Mouse (Mus musculus): ENCODE data around the gene Os9. TPM values are rescaled to one million over a fixed set of nuclear protein-coding genes. Genes with fewer than 3 reads are reported as not detected.
"Not testable (repeated sequence)": the region's sequence is repeated elsewhere in the genome, so short reads cannot be mapped to it uniquely, and the experiment has no call there.

Gene Os9
- polyA plus RNA-seq, 1 experiment from 2014 or later, result 118 TPM

DNA sequence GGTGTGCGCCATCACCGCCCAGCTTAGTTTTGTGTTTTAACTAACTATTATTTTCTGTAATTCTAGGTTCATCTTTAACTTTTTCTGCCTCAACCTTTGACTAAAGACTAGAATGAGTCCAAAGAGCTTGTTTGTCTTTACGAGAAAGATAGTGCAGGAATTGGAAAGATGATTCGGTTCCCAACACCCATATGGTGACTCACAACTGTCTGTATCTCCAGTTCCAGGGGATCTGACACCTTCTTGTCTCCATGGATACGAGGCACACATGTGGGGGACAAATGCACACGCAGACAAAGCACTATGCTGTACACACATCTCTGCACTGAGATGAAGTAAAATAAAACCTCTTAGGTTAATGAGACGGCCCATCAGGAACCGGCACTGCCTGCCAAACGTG is 39.1 kb upstream of the Os9 start:
- WGBS, result 84% methylated on average over 9 of the region's 9 CpGs
- ATAC-seq (ENCODE audit: low FRiP score), result no peak
- Histone ChIP-seq H3K27ac (no peak overlapping the region), H3K9ac (no peak overlapping the region), H3K9me3 (replicated peaks) (no peaks in the 10 kb centered on the region), H3K27me3 (peaks cover 3% of the 10 kb centered on the region; the same call in 1 of the 2 replicates), H3K4me3 (no peak overlapping the region), H3K4me2 (replicated peaks) (no peak overlapping the region), H3K4me1 (no peaks in the 10 kb centered on the region), H3K36me3 (no peaks in the 10 kb centered on the region)

DNA sequence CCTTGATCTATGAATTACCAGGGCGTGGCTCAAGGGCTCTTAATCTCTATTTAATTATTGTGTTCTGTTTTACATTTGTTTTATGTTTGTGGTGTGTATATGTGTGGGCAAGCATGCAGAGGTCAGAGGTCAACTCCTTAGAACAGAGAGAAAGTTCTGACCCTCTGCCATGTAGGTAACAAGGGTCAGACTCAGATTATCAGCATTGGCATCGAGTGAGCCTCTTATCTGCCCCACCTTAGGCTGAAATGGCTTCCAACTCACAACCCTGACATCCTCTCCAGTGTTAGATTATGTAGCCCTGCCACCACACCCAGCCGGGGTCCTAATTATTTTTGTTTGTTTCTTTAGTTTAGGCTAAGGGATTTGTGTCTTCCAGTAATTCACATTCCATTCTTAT is 37.5 kb upstream of the Os9 start:
- no peak overlapping the region for H3K4me3 ChIP-seq
- no peaks in the 10 kb centered on the region for H3K9me3 ChIP-seq (replicated peaks)
- H3K27me3 ChIP-seq, result peaks cover 2% of the 10 kb centered on the region; the same call in 1 of the 2 replicates
- no peaks in the 10 kb centered on the region for H3K36me3 ChIP-seq
- no peak overlapping the region for H3K9ac ChIP-seq
- H3K27ac ChIP-seq, result no peak overlapping the region
- ATAC-seq (ENCODE audit: low FRiP score), result no peak
- no peaks in the 10 kb centered on the region for H3K4me1 ChIP-seq
- WGBS, result 70% methylated on average over 3 of the region's 3 CpGs
- H3K4me2 ChIP-seq (replicated peaks), result no peak overlapping the region

DNA sequence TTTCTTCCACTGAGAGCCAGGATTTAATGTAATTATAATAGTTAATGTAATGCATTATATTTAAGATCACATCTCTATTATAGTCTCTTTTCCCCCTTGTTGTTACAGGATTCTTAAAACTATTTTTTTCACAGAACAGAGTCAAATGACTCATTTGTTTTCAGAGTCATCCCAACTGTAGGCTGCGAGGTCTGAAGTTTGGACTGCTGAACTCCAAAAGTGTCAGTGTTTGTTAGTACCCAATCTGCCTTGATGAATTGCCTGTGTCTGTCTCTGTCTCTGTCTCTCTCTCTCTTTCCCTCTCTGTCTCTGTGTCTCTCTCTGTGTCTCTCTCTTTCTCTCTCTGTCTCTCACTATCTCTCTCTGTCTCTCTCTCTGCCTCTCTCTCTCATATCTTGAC is 35.6 kb upstream of the Os9 start:
- Histone ChIP-seq H3K9ac (no peak overlapping the region), H3K27ac (no peak overlapping the region), H3K4me1 (no peaks in the 10 kb centered on the region), H3K27me3 (peaks cover 2% of the 10 kb centered on the region; the same call in 1 of the 2 replicates), H3K4me3 (no peak overlapping the region), H3K9me3 (replicated peaks) (no peaks in the 10 kb centered on the region), H3K36me3 (no peaks in the 10 kb centered on the region), H3K4me2 (replicated peaks) (no peak overlapping the region)
- no peak for ATAC-seq (ENCODE audit: low FRiP score)
- 96% methylated on average over 1 of the region's 1 CpGs for WGBS

DNA sequence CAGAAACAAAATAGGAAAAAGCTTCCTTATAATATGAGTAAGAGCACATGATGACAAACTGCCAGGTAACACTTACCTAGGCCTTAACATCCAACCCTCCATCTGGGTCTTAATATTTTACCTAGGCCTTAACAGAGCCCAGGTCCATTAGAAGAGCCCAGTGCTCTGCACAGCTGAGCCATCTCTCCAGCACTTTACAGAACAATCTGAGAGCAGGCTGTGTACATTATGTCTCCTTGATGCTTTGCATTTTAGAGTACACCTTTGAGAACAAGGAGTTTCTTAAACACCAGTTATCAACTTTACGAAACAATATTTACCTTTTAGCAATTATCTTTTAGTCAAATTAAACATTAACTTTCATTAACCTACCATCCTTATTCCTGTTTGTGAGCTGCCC is 35.2 kb upstream of the Os9 start:
- Histone ChIP-seq H3K4me2 (replicated peaks) (no peak overlapping the region), H3K27ac (no peak overlapping the region), H3K4me1 (no peaks in the 10 kb centered on the region), H3K36me3 (no peaks in the 10 kb centered on the region), H3K9me3 (replicated peaks) (no peaks in the 10 kb centered on the region), H3K9ac (no peak overlapping the region), H3K27me3 (peaks cover 2% of the 10 kb centered on the region; the same call in 1 of the 2 replicates), H3K4me3 (no peak overlapping the region)
- ATAC-seq (ENCODE audit: low FRiP score), result no peak
- WGBS, result 100% methylated on average over 1 of the region's 1 CpGs

GRCm38 (mm10) chr10:127154652-127155051 is 33.7 kb upstream of the Os9 start:
- H3K36me3 ChIP-seq, result no peaks in the 10 kb centered on the region
- ATAC-seq (ENCODE audit: low FRiP score), result no peak
- H3K4me2 ChIP-seq (replicated peaks), result no peak overlapping the region
- H3K9ac ChIP-seq, result no peak overlapping the region
- H3K4me3 ChIP-seq, result no peak overlapping the region
- no peaks in the 10 kb centered on the region for H3K9me3 ChIP-seq (replicated peaks)
- H3K27me3 ChIP-seq, result peaks cover 2% of the 10 kb centered on the region; the same call in 1 of the 2 replicates
- H3K4me1 ChIP-seq, result no peaks in the 10 kb centered on the region
- H3K27ac ChIP-seq, result no peak overlapping the region
- 88% methylated on average over 5 of the region's 5 CpGs for WGBS

- H3K4me3 ChIP-seq, result no peak overlapping the region
- no peaks in the 10 kb centered on the region for H3K36me3 ChIP-seq
- peaks cover 2% of the 10 kb centered on the region; the same call in 1 of the 2 replicates for H3K27me3 ChIP-seq
- no peak overlapping the region for H3K9ac ChIP-seq
- WGBS, result 92% methylated on average over 2 of the region's 2 CpGs
- H3K9me3 ChIP-seq (replicated peaks), result no peaks in the 10 kb centered on the region
- H3K4me1 ChIP-seq, result no peaks in the 10 kb centered on the region
- no peak overlapping the region for H3K27ac ChIP-seq
- no peak overlapping the region for H3K4me2 ChIP-seq (replicated peaks)
- no peak for ATAC-seq (ENCODE audit: low FRiP score)
Observed at GRCm38 (mm10) chr10:127154241-127154640, 33.3 kb upstream of the Os9 start.

DNA sequence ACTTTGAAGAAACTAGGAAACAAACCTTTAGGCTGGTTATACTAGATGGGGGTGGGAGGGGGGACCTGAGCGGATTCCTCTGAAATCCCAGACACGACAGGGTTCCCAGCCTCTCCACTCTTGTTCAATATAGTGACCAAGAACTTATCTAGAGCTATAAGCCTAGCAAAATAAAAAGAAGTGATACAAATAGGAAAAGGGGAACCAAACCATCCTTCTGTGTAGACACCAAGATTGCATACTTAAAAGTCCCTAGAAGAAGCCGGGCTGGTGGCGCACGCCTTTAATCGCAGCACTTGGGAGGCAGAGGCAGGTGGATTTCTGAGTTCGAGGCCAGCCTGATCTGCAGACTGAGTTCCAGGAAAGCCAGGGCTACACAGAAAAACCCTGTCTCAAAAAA is 32.4 kb upstream of the Os9 start:
- WGBS, result 93% methylated on average over 7 of the region's 7 CpGs
- Histone ChIP-seq H3K4me3 (no peak overlapping the region), H3K9me3 (replicated peaks) (no peaks in the 10 kb centered on the region), H3K27ac (no peak overlapping the region), H3K27me3 (peaks cover 2% of the 10 kb centered on the region; the same call in 1 of the 2 replicates), H3K36me3 (no peaks in the 10 kb centered on the region), H3K9ac (no peak overlapping the region), H3K4me2 (replicated peaks) (no peak overlapping the region), H3K4me1 (no peaks in the 10 kb centered on the region)
- no peak for ATAC-seq (ENCODE audit: low FRiP score)

- ATAC-seq (ENCODE audit: low FRiP score); H3K9ac ChIP-seq; H3K27ac ChIP-seq; H3K4me3 ChIP-seq; H3K36me3 ChIP-seq; H3K27me3 ChIP-seq; H3K4me2 ChIP-seq (replicated peaks); H3K9me3 ChIP-seq (replicated peaks); H3K4me1 ChIP-seq: not testable (repeated sequence)
- WGBS, result 85% methylated on average over 10 of the region's 10 CpGs
Observed at GRCm38 (mm10) chr10:127152556-127152955, 31.6 kb upstream of the Os9 start.

DNA sequence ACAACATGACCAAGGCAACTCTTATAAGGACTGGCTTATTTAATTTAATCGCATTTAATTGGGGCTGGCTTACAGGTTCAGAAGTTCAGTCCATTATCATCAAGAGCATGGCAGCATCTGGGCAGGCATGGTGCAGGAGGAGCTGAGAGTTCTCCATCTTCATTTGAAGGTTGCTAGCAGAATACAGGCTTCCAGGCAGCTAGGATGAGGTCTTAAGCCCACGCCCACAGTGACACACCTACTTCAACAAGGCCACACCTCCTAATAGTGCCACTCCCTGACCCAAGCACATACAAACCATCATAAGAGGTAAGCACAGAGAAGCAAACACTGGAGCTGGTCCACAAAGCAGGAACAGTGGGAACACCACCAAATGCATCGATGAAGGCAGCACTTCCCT is 30.3 kb upstream of the Os9 start:
- not testable (repeated sequence) for H3K4me3 ChIP-seq; H3K4me2 ChIP-seq (replicated peaks); H3K27me3 ChIP-seq; H3K27ac ChIP-seq; ATAC-seq (ENCODE audit: low FRiP score); H3K9ac ChIP-seq; H3K9me3 ChIP-seq (replicated peaks); H3K4me1 ChIP-seq; H3K36me3 ChIP-seq
- WGBS, result 89% methylated on average over 3 of the region's 3 CpGs

GRCm38 (mm10) chr10:127150471-127150872 is 29.5 kb upstream of the Os9 start:
- ATAC-seq (ENCODE audit: low FRiP score), result no peak
- 81% methylated on average over 4 of the region's 4 CpGs for WGBS
- H3K9me3 ChIP-seq (replicated peaks), result no peaks in the 10 kb centered on the region

GRCm38 (mm10) chr10:127147135-127147534 is 26.2 kb upstream of the Os9 start:
- Histone ChIP-seq H3K27ac (no peak overlapping the region), H3K27me3 (no peaks in the 10 kb centered on the region), H3K36me3 (no peaks in the 10 kb centered on the region), H3K4me3 (no peak overlapping the region), H3K9me3 (replicated peaks) (peaks cover 3% of the 10 kb centered on the region; the same call in 1 of the 2 replicates), H3K4me1 (no peaks in the 10 kb centered on the region), H3K4me2 (replicated peaks) (no peak overlapping the region), H3K9ac (no peak overlapping the region)
- no peak for ATAC-seq (ENCODE audit: low FRiP score)
- 77% methylated on average over 6 of the region's 6 CpGs for WGBS

More at GRCm38 (mm10) chr10:127150471-127150872, 29.5 kb upstream of the Os9 start:
- Histone ChIP-seq H3K4me2 (replicated peaks) (no peak overlapping the region), H3K36me3 (no peaks in the 10 kb centered on the region), H3K4me3 (no peak overlapping the region), H3K27me3 (peaks cover 2% of the 10 kb centered on the region; the same call in 1 of the 2 replicates), H3K4me1 (no peaks in the 10 kb centered on the region), H3K27ac (no peak overlapping the region), H3K9ac (no peak overlapping the region)

DNA sequence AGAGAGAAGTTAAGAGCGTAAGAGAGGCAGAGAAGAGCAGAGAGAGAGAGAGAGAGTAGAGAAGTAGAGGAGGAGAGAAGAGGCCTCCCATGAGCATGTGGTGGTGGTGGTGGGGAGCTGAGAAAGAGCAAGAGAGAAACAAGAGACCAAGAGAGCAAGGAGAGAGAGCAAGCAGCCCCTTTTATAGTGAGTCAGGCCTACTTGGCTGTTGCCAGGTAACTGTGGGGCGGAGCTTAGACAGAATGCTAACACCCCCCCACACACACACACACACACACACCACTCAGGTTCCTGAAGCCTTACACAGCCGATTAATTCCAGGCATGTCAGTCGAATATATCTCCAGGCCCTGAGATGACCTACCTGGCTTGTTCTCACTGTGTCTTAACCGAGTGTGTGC is 24.4 kb upstream of the Os9 start:
- peaks cover 3% of the 10 kb centered on the region; the same call in 1 of the 2 replicates for H3K9me3 ChIP-seq (replicated peaks)
- no peaks in the 10 kb centered on the region for H3K4me1 ChIP-seq
- H3K36me3 ChIP-seq, result no peaks in the 10 kb centered on the region
- no peak overlapping the region for H3K27ac ChIP-seq
- H3K4me3 ChIP-seq, result no peak overlapping the region
- 89% methylated on average over 5 of the region's 5 CpGs for WGBS
- H3K4me2 ChIP-seq (replicated peaks), result no peak overlapping the region
- no peak overlapping the region for H3K9ac ChIP-seq
- no peaks in the 10 kb centered on the region for H3K27me3 ChIP-seq
- ATAC-seq (ENCODE audit: low FRiP score), result no peak

GRCm38 (mm10) chr10:127144536-127144935 is 23.6 kb upstream of the Os9 start:
- Histone ChIP-seq H3K4me1 (no peaks in the 10 kb centered on the region), H3K9me3 (replicated peaks) (peaks cover 3% of the 10 kb centered on the region; the same call in 1 of the 2 replicates), H3K4me2 (replicated peaks) (no peak overlapping the region), H3K36me3 (no peaks in the 10 kb centered on the region), H3K4me3 (no peak overlapping the region), H3K27ac (no peak overlapping the region), H3K9ac (no peak overlapping the region), H3K27me3 (no peaks in the 10 kb centered on the region)
- no peak for ATAC-seq (ENCODE audit: low FRiP score)
- WGBS, result 91% methylated on average over 7 of the region's 7 CpGs
